Mouse (Mus musculus) CH12.LX (cell line): Measurements from ENCODE around the gene Gm5105. TPM values are rescaled to one million over a fixed set of nuclear protein-coding genes. Genes with fewer than 3 reads are reported as not detected.

ENCODE experiments used
- DNase-seq: peaks from one replicate; pipeline ENCODE4 v3.0.0-alpha.2; 2013; ENCODE audit errors: extremely low read depth
- H3K27ac ChIP-seq: 2 replicates; pipeline ENCODE4 v1.5.1; 2012; ENCODE audit warnings: low read depth, mild to moderate bottlenecking, control low read depth, moderate library complexity; ENCODE audit not compliant: insufficient read depth
- H3K27me3 ChIP-seq: replicated peaks from 2 replicates; pipeline ENCODE3; 2012; ENCODE audit warnings: inconsistent platforms
- H3K36me3 ChIP-seq, 2 experiments: replicated peaks in 1 of 2; 2 replicates each; pipeline versions ENCODE3 to v1.6.1; 2012; ENCODE audit warnings: inconsistent platforms in 1 of 2, low read length in 1 of 2, mild to moderate bottlenecking in 1 of 2, mixed read lengths in 1 of 2, moderate library complexity in 1 of 2; ENCODE audit not compliant: control insufficient read depth in 1 of 2, insufficient read depth in 1 of 2
- H3K4me1 ChIP-seq, 2 experiments: 2 replicates each; pipeline ENCODE4 v1.6.1; 2012; ENCODE audit warnings: inconsistent platforms in 1 of 2, moderate library complexity in 1 of 2; ENCODE audit not compliant: insufficient read depth in 2 of 2, control insufficient read depth in 1 of 2
- H3K4me2 ChIP-seq: 2 replicates; pipeline ENCODE4 v1.6.1; 2012; ENCODE audit warnings: low read depth, mild to moderate bottlenecking, control low read depth; ENCODE audit not compliant: poor library complexity, insufficient read depth, severe bottlenecking
- H3K4me3 ChIP-seq, 3 experiments: fragments of 150-350 bp in 1 of 3; sonication (generic) in 1 of 3; replicated peaks in 1 of 3; 2 replicates each; pipeline versions ENCODE3 to v1.5.1; 2011 to 2012; ENCODE audit warnings: low read depth in 2 of 3, low read length in 2 of 3, mild to moderate bottlenecking in 2 of 3, moderate library complexity in 2 of 3, control low read depth in 1 of 3, improper control_type of control experiment in 1 of 3, inconsistent platforms in 1 of 3, mixed read lengths in 1 of 3; ENCODE audit not compliant: poor library complexity in 1 of 3
- H3K79me2 ChIP-seq: replicated peaks from 2 replicates; pipeline ENCODE4 v1.6.1; 2012; ENCODE audit warnings: mild to moderate bottlenecking, moderate library complexity; ENCODE audit not compliant: control insufficient read depth, poor library complexity, insufficient read depth, severe bottlenecking; ENCODE audit errors: extremely low read depth
- H3K9ac ChIP-seq: 2 replicates; pipeline ENCODE4 v1.6.1; 2012; ENCODE audit warnings: low read depth, mild to moderate bottlenecking, control low read depth, moderate library complexity; ENCODE audit not compliant: insufficient read depth
- H3K9me3 ChIP-seq: replicated peaks from 2 replicates; pipeline ENCODE3; 2012; ENCODE audit warnings: low read length, inconsistent platforms, mixed read lengths
- EP300 ChIP-seq: IDR thresholded peaks from 2 replicates; pipeline ENCODE4 v1.6.1; 2011; ENCODE audit warnings: low read length, improper control_type of control experiment
- ETS1 ChIP-seq: conservative IDR thresholded peaks from 2 replicates; pipeline ENCODE4 v1.6.1; 2012; ENCODE audit warnings: low read depth, mild to moderate bottlenecking, inconsistent platforms, low read length, improper control_type of control experiment, moderate library complexity
- GABPA ChIP-seq: IDR thresholded peaks from 2 replicates; pipeline ENCODE4 v1.6.1; 2012; ENCODE audit warnings: low read depth, low read length, improper control_type of control experiment, inconsistent platforms; ENCODE audit not compliant: insufficient replicate concordance
- HCFC1 ChIP-seq: IDR thresholded peaks from 2 replicates; pipeline ENCODE4 v1.6.1; 2012; ENCODE audit warnings: low read depth, mild to moderate bottlenecking, inconsistent platforms, low read length, improper control_type of control experiment
- IRF4 ChIP-seq: IDR thresholded peaks from 2 replicates; pipeline ENCODE4 v1.6.1; 2014; ENCODE audit warnings: low read depth, mild to moderate bottlenecking, inconsistent platforms, low read length, improper control_type of control experiment
- JUN ChIP-seq: IDR thresholded peaks from 2 replicates; pipeline ENCODE4 v1.6.1; 2011; ENCODE audit warnings: low read depth, mild to moderate bottlenecking, low read length, improper control_type of control experiment, moderate library complexity; ENCODE audit not compliant: insufficient read depth
- JUND ChIP-seq: conservative IDR thresholded peaks from 2 replicates; pipeline ENCODE4 v1.6.1; 2011; ENCODE audit warnings: low read depth, low read length, improper control_type of control experiment
- KAT2A ChIP-seq: IDR thresholded peaks from 2 replicates; pipeline ENCODE4 v1.6.1; 2012; ENCODE audit warnings: low read length, improper control_type of control experiment, inconsistent platforms; ENCODE audit not compliant: insufficient replicate concordance
- MAFK ChIP-seq: IDR thresholded peaks from 2 replicates; pipeline ENCODE4 v1.6.1; 2011; ENCODE audit warnings: low read length, improper control_type of control experiment; ENCODE audit not compliant: insufficient replicate concordance
- MAZ ChIP-seq: IDR thresholded peaks from 2 replicates; pipeline ENCODE4 v1.6.1; 2012; ENCODE audit warnings: low read depth, mild to moderate bottlenecking, inconsistent platforms, low read length, improper control_type of control experiment, moderate library complexity
- NELFE ChIP-seq: IDR thresholded peaks from 2 replicates; pipeline ENCODE4 v1.6.1; 2011; ENCODE audit warnings: low read depth, low read length, improper control_type of control experiment
- NRF1 ChIP-seq: IDR thresholded peaks from 2 replicates; pipeline ENCODE4 v1.6.1; 2014; ENCODE audit warnings: low read depth, mild to moderate bottlenecking, inconsistent platforms, low read length, improper control_type of control experiment, moderate library complexity
- RAD21 ChIP-seq: IDR thresholded peaks from 2 replicates; pipeline ENCODE4 v1.6.1; 2011; ENCODE audit warnings: low read depth, mild to moderate bottlenecking, low read length, improper control_type of control experiment, moderate library complexity
- SIN3A ChIP-seq: IDR thresholded peaks from 2 replicates; pipeline ENCODE4 v1.6.1; 2012; ENCODE audit warnings: low read length, improper control_type of control experiment, inconsistent platforms
- TCF12 ChIP-seq: IDR thresholded peaks from 2 replicates; pipeline ENCODE4 v1.6.1; 2014; ENCODE audit warnings: low read depth, mild to moderate bottlenecking, inconsistent platforms, low read length, improper control_type of control experiment
- UBTF ChIP-seq: IDR thresholded peaks from 2 replicates; pipeline ENCODE4 v1.6.1; 2012; ENCODE audit warnings: low read depth, mild to moderate bottlenecking, inconsistent platforms, low read length, improper control_type of control experiment, moderate library complexity
- USF1 ChIP-seq: IDR thresholded peaks from 2 replicates; pipeline ENCODE4 v1.6.1; 2014; ENCODE audit warnings: low read depth, mild to moderate bottlenecking, inconsistent platforms, low read length, improper control_type of control experiment
- USF2 ChIP-seq: conservative IDR thresholded peaks from 2 replicates; pipeline ENCODE4 v1.6.1; 2011; ENCODE audit warnings: low read depth, low read length, improper control_type of control experiment
- ZC3H11A ChIP-seq: IDR thresholded peaks from 2 replicates; pipeline ENCODE4 v1.6.1; 2012; ENCODE audit warnings: low read depth, mild to moderate bottlenecking, inconsistent platforms, low read length, improper control_type of control experiment
- ZNF384 ChIP-seq: IDR thresholded peaks from 2 replicates; pipeline ENCODE4 v1.6.1; 2012; ENCODE audit warnings: low read depth, low read length, improper control_type of control experiment, inconsistent platforms
- dilution Hi-C: fragments of 300-500 bp; cut with MboI; formaldehyde crosslinking; loops from 2 replicates; pipeline ENCODE4 v1.14.3; 2020; ENCODE audit warnings: low sequenced_read_pairs; ENCODE audit not compliant: extremely low pct_unique_long_range_greater_than_20kb, extremely low pct_ligation_motif_present
- in situ Hi-C: fragments of 300-500 bp; cut with MboI; formaldehyde crosslinking; loops from 3 replicates; pipeline ENCODE4 v1.14.3; 2019; ENCODE audit warnings: low sequenced_read_pairs, low pct_ligation_motif_present, low pct_unique_long_range_greater_than_20kb, mixed read lengths
- polyA plus RNA-seq: library from polyadenylated mRNA; unstranded; fragments of >175 nt; gene quantifications from 2 replicates; pipeline ENCODE4 v1.2.1, GENCODE M21; 2012; ENCODE audit warnings: low read depth; ENCODE audit not compliant: insufficient read length
- total RNA-seq, 2 experiments: library from RNA; depleted of rRNA; stranded (reverse); fragments of 300-350 nt in 1 of 2; fragments of >200 nt in 1 of 2; gene quantifications; 2 replicates each; pipeline ENCODE4 v1.2.3; 2012 to 2014

Gm5105 gene
- total and polyA plus RNA-seq, 3 experiments: 0.13 TPM; not detected in 2

DNA sequence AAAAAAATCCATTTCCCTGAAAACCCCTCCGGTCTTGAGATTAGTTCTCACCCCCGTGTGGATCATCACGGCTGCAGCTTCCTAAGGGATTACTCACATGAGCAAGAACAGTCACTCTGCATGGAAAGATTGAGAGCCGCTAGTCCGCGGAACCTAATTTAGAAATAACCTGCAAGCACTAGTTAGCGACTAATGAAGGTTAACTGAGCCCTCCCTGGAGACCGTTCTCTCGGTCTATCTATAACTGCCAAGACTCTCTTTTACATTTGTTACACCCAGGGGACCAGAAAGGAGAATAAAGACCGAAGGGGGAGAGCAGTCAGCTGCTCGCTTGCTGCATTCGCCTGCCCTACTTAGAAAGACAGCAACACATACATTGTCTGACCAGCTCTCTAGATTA, 50.4 kb downstream of the Gm5105 start (continued):
- peak; percentile 84 for TF ChIP-seq KAT2A
- TF ChIP-seq NRF1: 0 out of 2 replicates have a peak, but pooled peaks have one; percentile 23
- peak; percentile 54 for TF ChIP-seq HCFC1
- TF ChIP-seq GABPA: no peak
- no peak; the same call in 1 of the 2 replicates for TF ChIP-seq ZNF384
- TF ChIP-seq UBTF: no peak
- TF ChIP-seq USF1: peak; percentile 1; the same call in 1 of the 2 replicates

- in situ Hi-C loops: no loop called here
- Histone ChIP-seq H3K4me2 (no peak overlapping the region), H3K9ac (no peak overlapping the region), H3K4me3 (no peak overlapping the region), H3K27me3 (peaks cover 2% of the 10 kb centered on the region), H3K27ac (no peak overlapping the region), H3K9me3 (peaks cover 31% of the 10 kb centered on the region), H3K4me1 (peaks cover 12 to 34% of the 10 kb centered on the region in 2 experiments), H3K36me3 (no peaks in the 10 kb centered on the region), H3K79me2 (no peaks in the 10 kb centered on the region)
- TF ChIP-seq EP300 (no peak), MAFK (no peak), ETS1 (no peak), TCF12 (no peak), JUND (no peak), RAD21 (no peak), MAZ (no peak), ZNF384 (no peak)
- DNase-seq: no peak
- dilution Hi-C loops: no loop called here
Measured at GRCm38 (mm10) chr3:138014725-138015124, 52.5 kb downstream of the Gm5105 start.

- H3K9me3 ChIP-seq: peaks cover 14% of the 10 kb centered on the region
- in situ Hi-C loops (no loop called here), dilution Hi-C loops (no loop called here)
- no peaks in the 10 kb centered on the region for H3K79me2 ChIP-seq
- H3K27ac ChIP-seq: no peak overlapping the region
- peak overlapping the region; percentile 39 for H3K9ac ChIP-seq
- TF ChIP-seq SIN3A (peak; percentile 77; the same call in 1 of the 2 replicates), NELFE (no peak), RAD21 (no peak), ZC3H11A (no peak), JUN (peak; percentile 13; the same call in 1 of the 2 replicates), USF2 (no peak), MAFK (no peak), IRF4 (peak; percentile 40; the same call in 1 of the 2 replicates), ETS1 (peak; percentile 49; the same call in 1 of the 2 replicates), EP300 (0 out of 2 replicates have a peak, but pooled peaks have one; percentile 24)
- H3K4me1 ChIP-seq: peaks cover 15 to 39% of the 10 kb centered on the region in 2 experiments
- H3K4me2 ChIP-seq: peak overlapping the region; percentile 39
- H3K27me3 ChIP-seq: peaks cover 2% of the 10 kb centered on the region
- H3K4me3 ChIP-seq: no peak overlapping the region
- no peaks in the 10 kb centered on the region for H3K36me3 ChIP-seq
- no peak for DNase-seq
Measured at GRCm38 (mm10) chr3:138012351-138012750, 54.8 kb downstream of the Gm5105 start.
